In genomic region chr14:30828635-30829460, GRCm38 (mm10) we compare ENCODE assay signal across 9 mouse cellular contexts. TPM values are rescaled to one million over a fixed set of nuclear protein-coding genes. Genes with fewer than 3 reads are reported as not detected.
DNase-seq lines count a peak whose midpoint lies in the region; ATAC-seq lines count a peak whose summit lies in the region.
"Had no signal": no experiment of that assay in that cellular context is flagged by ENCODE, and none has a peak within 500 bp of the region (broad histone marks: within the 10 kb centered on the region; RNA-seq: fewer than 3 reads in every experiment).

No protein-coding gene starts in this region.

- H3K4me1 ChIP-seq in heart, embryonic 10.5 days: peaks cover 50% of the 10 kb centered on the region
- peaks cover 44% of the 10 kb centered on the region for H3K4me1 ChIP-seq in heart, embryonic 12.5 days (replicated peaks)
- peaks cover 27% of the 10 kb centered on the region; the same call in 1 of the 2 replicates for H3K4me1 ChIP-seq in stomach, embryonic 14.5 days (ENCODE audit: control insufficient read depth, insufficient read depth, low read length)
- peaks cover 16% of the 10 kb centered on the region for H3K4me1 ChIP-seq in midbrain, embryonic 14.5 days (ENCODE audit: control insufficient read depth, insufficient read depth, low read length)

- peak; percentile 98 for DNase-seq in heart, adult 11 months
- DNase-seq in heart, embryonic 10.5 days (ENCODE audit: low spot score): no peak
- peak; percentile 49 to 62 for DNase-seq in kidney, postnatal 36 days
- no peak for DNase-seq in thymus, postnatal 0 days (ENCODE audit: low spot score)
- no peak for DNase-seq in midbrain, embryonic 14.5 days

- H3K4me3 ChIP-seq in heart, embryonic 10.5 days: no peak overlapping the region
- no peak overlapping the region for H3K4me3 ChIP-seq in heart, embryonic 12.5 days
- no peak overlapping the region for H3K4me3 ChIP-seq in stomach, embryonic 14.5 days (ENCODE audit: low read depth, low read length)
- H3K4me3 ChIP-seq in midbrain, embryonic 14.5 days (replicated peaks; ENCODE audit: low read depth, low read length): no peak overlapping the region
- H3K4me3 ChIP-seq: embryonic facial prominence, embryonic 12.5 days had no signal

- peak overlapping the region; percentile 20 for H3K4me2 ChIP-seq in heart, embryonic 12.5 days
- H3K4me2 ChIP-seq in stomach, embryonic 14.5 days (replicated peaks; ENCODE audit: low read depth, low read length): no peak overlapping the region
- no peak overlapping the region for H3K4me2 ChIP-seq in midbrain, embryonic 14.5 days (ENCODE audit: low read length)
- H3K4me2 ChIP-seq: embryonic facial prominence, embryonic 12.5 days had no signal

- H3K27me3 ChIP-seq in heart, embryonic 10.5 days (ENCODE audit: insufficient read depth, poor library complexity, severe bottlenecking): no peaks in the 10 kb centered on the region
- H3K27me3 ChIP-seq in heart, embryonic 12.5 days (replicated peaks): no peaks in the 10 kb centered on the region
- no peaks in the 10 kb centered on the region for H3K27me3 ChIP-seq in stomach, embryonic 14.5 days (ENCODE audit: control insufficient read depth, insufficient read depth, low read length)
- no peaks in the 10 kb centered on the region for H3K27me3 ChIP-seq in midbrain, embryonic 14.5 days (ENCODE audit: control insufficient read depth, insufficient read depth, low read length)
- H3K27me3 ChIP-seq: embryonic facial prominence, embryonic 12.5 days had no signal

- no peaks in the 10 kb centered on the region for H3K36me3 ChIP-seq in heart, embryonic 10.5 days
- H3K36me3 ChIP-seq in heart, embryonic 12.5 days: no peaks in the 10 kb centered on the region
- no peaks in the 10 kb centered on the region for H3K36me3 ChIP-seq in stomach, embryonic 14.5 days (ENCODE audit: control insufficient read depth, insufficient read depth, low read length)
- no peaks in the 10 kb centered on the region for H3K36me3 ChIP-seq in midbrain, embryonic 14.5 days (ENCODE audit: control insufficient read depth, insufficient read depth, low read length)
- H3K36me3 ChIP-seq: embryonic facial prominence, embryonic 12.5 days had no signal

- ATAC-seq in heart, embryonic 12.5 days (ENCODE audit: insufficient number of reproducible peaks, low FRiP score): no peak
- no peak for ATAC-seq in stomach, embryonic 14.5 days (ENCODE audit: insufficient number of reproducible peaks, insufficient read depth, low FRiP score, low read depth)
- no peak for ATAC-seq in cerebellum, adult (ENCODE audit: insufficient number of reproducible peaks, low FRiP score, low TSS enrichment)
- no peak for ATAC-seq in midbrain, embryonic 14.5 days (ENCODE audit: low FRiP score, low TSS enrichment)

- WGBS in heart, embryonic 10.5 days: 56% methylated on average over 11 of the region's 11 CpGs
- WGBS in heart, embryonic 12.5 days: 48% methylated on average over 11 of the region's 11 CpGs
- 64% methylated on average over 11 of the region's 11 CpGs for WGBS in stomach, embryonic 14.5 days
- 91% methylated on average over 11 of the region's 11 CpGs for WGBS in midbrain, embryonic 14.5 days

- H3K27ac ChIP-seq in heart, embryonic 10.5 days: no peak overlapping the region
- 0 out of 2 replicates have a peak overlapping the region, but pooled peaks have one; percentile 9 for H3K27ac ChIP-seq in heart, embryonic 12.5 days (ENCODE audit: poor library complexity, severe bottlenecking)
- H3K27ac ChIP-seq in stomach, embryonic 14.5 days (ENCODE audit: low read length): peak overlapping the region; percentile 0; the same call in 1 of the 2 replicates
- no peak overlapping the region for H3K27ac ChIP-seq in midbrain, embryonic 14.5 days (replicated peaks; ENCODE audit: low read depth, low read length)
- H3K27ac ChIP-seq: embryonic facial prominence, embryonic 12.5 days had no signal

- no peaks in the 10 kb centered on the region for H3K9me3 ChIP-seq in heart, embryonic 10.5 days
- no peaks in the 10 kb centered on the region for H3K9me3 ChIP-seq in heart, embryonic 12.5 days (replicated peaks)
- H3K9me3 ChIP-seq in stomach, embryonic 14.5 days (ENCODE audit: control insufficient read depth, low read depth, low read length): no peaks in the 10 kb centered on the region
- no peaks in the 10 kb centered on the region for H3K9me3 ChIP-seq in midbrain, embryonic 14.5 days (ENCODE audit: control insufficient read depth, low read length)
- H3K9me3 ChIP-seq: embryonic facial prominence, embryonic 12.5 days had no signal

- no peak overlapping the region for H3K9ac ChIP-seq in heart, embryonic 12.5 days
- no peak overlapping the region for H3K9ac ChIP-seq in stomach, embryonic 14.5 days (replicated peaks; ENCODE audit: low read depth, low read length)
- no peak overlapping the region for H3K9ac ChIP-seq in midbrain, embryonic 14.5 days (replicated peaks; ENCODE audit: low read length)
- H3K9ac ChIP-seq: embryonic facial prominence, embryonic 12.5 days had no signal

RNA-seq across cellular contexts. Expression of gene Tmem110, which starts 3.5 kb away (rescaled TPM):
- 18.3 and 25.1 TPM in 2 replicates for polyA plus RNA-seq in heart, embryonic 10.5 days (2016; fragmentation: Nextera tagmentation; extraction: Ambion mirVana)
- polyA plus RNA-seq in heart, embryonic 12.5 days (2016; fragmentation: Nextera tagmentation; extraction: Ambion mirVana): 19.1 and 21.1 TPM in 2 replicates
- polyA plus RNA-seq in stomach, embryonic 14.5 days (2014; fragmentation: Nextera tagmentation; extraction: Ambion mirVana): 26.7 and 27.5 TPM in 2 replicates
- polyA plus RNA-seq in thymus, postnatal 0 days (2015; fragmentation: Nextera tagmentation; extraction: Ambion mirVana): 18.3 and 19.9 TPM in 2 replicates
- polyA plus RNA-seq in midbrain, embryonic 14.5 days (2014; fragmentation: Nextera tagmentation; extraction: Ambion mirVana): 16.1 and 18.7 TPM in 2 replicates

RNA-seq across cellular contexts. Expression of gene Mustn1, which starts 50.2 kb away (rescaled TPM):
- polyA plus RNA-seq in heart, embryonic 10.5 days (2016; fragmentation: Nextera tagmentation; extraction: Ambion mirVana): 0.90 and 0.99 TPM in 2 replicates
- polyA plus RNA-seq in heart, embryonic 12.5 days (2016; fragmentation: Nextera tagmentation; extraction: Ambion mirVana): 2.3 and 2.6 TPM in 2 replicates
- 3.7 and 4.7 TPM in 2 replicates for polyA plus RNA-seq in stomach, embryonic 14.5 days (2014; fragmentation: Nextera tagmentation; extraction: Ambion mirVana)
- polyA plus RNA-seq in thymus, postnatal 0 days (2015; fragmentation: Nextera tagmentation; extraction: Ambion mirVana): 1.8 and 1.9 TPM in 2 replicates
- polyA plus RNA-seq in midbrain, embryonic 14.5 days (2014; fragmentation: Nextera tagmentation; extraction: Ambion mirVana): 0.18 and 0.34 TPM in 2 replicates

RNA-seq across cellular contexts. Expression of gene Itih4, which starts 57.4 kb away (rescaled TPM):
- polyA plus RNA-seq in heart, embryonic 10.5 days (2016; fragmentation: Nextera tagmentation; extraction: Ambion mirVana): 0.40 TPM in 1 of 2 replicates, not detected in the other
- polyA plus RNA-seq in heart, embryonic 12.5 days (2016; fragmentation: Nextera tagmentation; extraction: Ambion mirVana): 0.17 TPM in 1 of 2 replicates, not detected in the other
- polyA plus RNA-seq in stomach, embryonic 14.5 days (2014; fragmentation: Nextera tagmentation; extraction: Ambion mirVana): 0.22 TPM in 2 replicates
- 0.09 and 0.64 TPM in 2 replicates for polyA plus RNA-seq in thymus, postnatal 0 days (2015; fragmentation: Nextera tagmentation; extraction: Ambion mirVana)
- not detected in 2 replicates for polyA plus RNA-seq in midbrain, embryonic 14.5 days (2014; fragmentation: Nextera tagmentation; extraction: Ambion mirVana)
- polyA plus RNA-seq: embryonic facial prominence, embryonic 12.5 days had no signal

Comparison
In these comparisons a context has a peak if more than half of its experiments do, and no peak if none do; other contexts are left out.
1. DNase-seq: peak in heart, adult 11 months (single experiment) and kidney, postnatal 36 days (2 of 2); none in heart, embryonic 10.5 days (single experiment), thymus, postnatal 0 days (single experiment) and midbrain, embryonic 14.5 days (single experiment).
2. H3K27ac ChIP-seq: peak in heart, embryonic 12.5 days (single experiment) and stomach, embryonic 14.5 days (single experiment); none in heart, embryonic 10.5 days (single experiment) and midbrain, embryonic 14.5 days (single experiment).